Mouse (Mus musculus) liver, postnatal 0 days (tissue): ENCODE data around the gene Zfp169.

Experiments
- CTCF ChIP-seq: sonication (generic); IDR thresholded peaks from 2 replicates; pipeline ENCODE4 v1.5.1; 2016; ENCODE audit warnings: antibody characterized with exemption, low read depth
- EP300 ChIP-seq: IDR thresholded peaks from 2 replicates; pipeline ENCODE4 v1.6.1; 2016; ENCODE audit warnings: antibody characterized with exemption, low read depth, mild to moderate bottlenecking

- no peak for TF ChIP-seq CTCF
- TF ChIP-seq EP300: no peak
Measured at GRCm38 (mm10) chr13:48561481-48561880, 48.2 kb upstream of the Zfp169 start.
